Mouse (Mus musculus) left cerebral cortex, postnatal 14 days (tissue): ENCODE results near the gene Gna12. TPM values are rescaled to one million over a fixed set of nuclear protein-coding genes. Genes with fewer than 3 reads are reported as not detected.

Experiments used
- DNase-seq, 2 experiments: peaks; one replicate each; pipeline ENCODE4 v3.0.0; 2021 to 2022; ENCODE audit warnings: low spot score in 2 of 2, mixed read lengths in 1 of 2
- intact Hi-C: fragments of 180-260 bp; cut with DNase I; formaldehyde crosslinking; loops from one replicate; pipeline ENCODE4 v1.15.1; 2025
- long read RNA-seq, 2 experiments: library from polyadenylated mRNA; stranded (forward); transcript quantifications; one replicate each; pipeline ENCODE4 v2.0.0; 2021
- total RNA-seq, 2 experiments: library from RNA; stranded (reverse); gene quantifications; 2 replicates each; pipeline ENCODE4 v1.2.3; 2021

The Gna12 gene
- 10 to 100 TPM; 68.1 to 73.8 TPM for total RNA-seq
- long read RNA-seq, experiment 1, transcript Gna12-201 (4 exons, 3,416 nt) = major isoform, 130 of 161 reads
- long read RNA-seq, experiment 1, partial matches to known transcripts = 9 of 161 reads
- long read RNA-seq, experiment 1, other reads (novel, unspliced or antisense) = 22 of 161 reads
- long read RNA-seq, experiment 2, transcript Gna12-201 (4 exons, 3,416 nt) = major isoform, 99 of 124 reads
- long read RNA-seq, experiment 2, partial matches to known transcripts = 6 of 124 reads
- long read RNA-seq, experiment 2, other reads (novel, unspliced or antisense) = 19 of 124 reads

DNA sequence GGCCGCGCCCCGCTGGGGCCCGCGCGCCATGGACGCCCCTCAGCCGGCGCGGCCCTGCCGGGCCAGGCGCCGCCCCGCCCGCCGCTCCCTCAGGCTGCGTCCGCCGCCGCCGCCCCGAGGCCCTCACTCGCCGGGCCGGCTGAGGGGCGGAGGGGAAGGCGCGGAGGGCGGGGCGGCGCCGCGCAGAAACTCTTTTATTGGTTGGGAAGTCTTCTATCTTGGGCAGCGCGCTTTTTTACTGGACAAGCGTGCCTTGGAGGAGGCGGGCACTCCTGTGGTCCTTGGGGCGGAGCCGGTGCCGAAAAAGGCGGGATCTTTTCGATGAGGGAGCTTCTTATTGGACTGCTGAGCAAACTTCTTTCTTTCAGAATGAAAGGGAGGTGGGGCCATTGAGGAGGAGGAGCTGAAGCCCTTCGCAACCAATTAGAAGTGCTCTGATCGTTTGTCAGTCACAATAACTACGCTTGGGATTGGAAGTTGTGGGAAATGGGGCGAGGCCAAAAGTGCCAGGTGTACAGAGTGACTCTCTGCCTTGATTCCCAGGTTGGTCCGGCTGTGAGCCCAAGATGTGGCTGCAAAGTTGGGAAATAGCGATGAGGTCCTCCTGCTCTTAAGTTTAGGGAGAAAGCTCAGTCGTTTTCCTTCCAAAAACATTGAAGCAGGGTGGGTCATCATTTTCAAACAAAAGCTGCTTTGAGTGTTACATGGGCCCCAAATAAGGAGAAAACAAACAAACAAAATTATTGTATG is at the start of gene Gna12:
Gna12 (minus strand) TSS at position 118 of the 750 bp plus-strand sequence.
- DNase-seq = peak; percentile 97 to 99
- intact Hi-C loops = no loop called here

GRCm38 (mm10) chr5:140878644-140879043 is 48.4 kb upstream of the Gna12 start:
- DNase-seq = no peak
- intact Hi-C loops = no loop called here

DNA sequence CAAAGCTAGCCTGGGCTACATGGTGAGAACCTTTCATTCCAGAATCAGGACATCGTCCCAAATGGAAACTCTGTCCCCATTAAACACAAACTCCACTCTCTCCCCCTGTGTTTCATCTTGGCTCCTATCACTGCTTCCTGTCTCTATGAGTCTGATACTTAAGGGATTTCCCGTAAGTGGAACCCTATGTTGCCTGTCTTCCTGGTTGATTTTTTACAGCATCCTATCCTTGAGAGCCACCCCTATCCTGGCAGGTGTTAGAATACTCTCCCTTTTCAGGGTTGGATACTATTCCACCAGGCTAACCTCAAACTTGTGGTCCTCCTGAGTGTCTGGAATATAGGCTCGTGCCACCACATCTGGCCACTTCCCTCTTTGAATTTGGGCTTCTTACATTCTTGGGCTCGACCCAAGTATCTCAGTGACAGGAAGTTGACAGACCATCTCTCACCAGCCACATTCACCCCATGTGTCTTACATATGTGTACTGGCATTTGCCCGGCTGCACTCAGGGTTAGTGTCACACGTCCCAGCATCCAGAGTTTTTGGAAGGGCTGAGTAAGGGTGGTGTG is 43.6 kb upstream of the Gna12 start:
- no peak for DNase-seq
- intact Hi-C loops = loop anchor here (5.0 kb wide), 2 partner anchors 203 to 368 kb away; partner anchors contain the start of gene Sdk1

DNA sequence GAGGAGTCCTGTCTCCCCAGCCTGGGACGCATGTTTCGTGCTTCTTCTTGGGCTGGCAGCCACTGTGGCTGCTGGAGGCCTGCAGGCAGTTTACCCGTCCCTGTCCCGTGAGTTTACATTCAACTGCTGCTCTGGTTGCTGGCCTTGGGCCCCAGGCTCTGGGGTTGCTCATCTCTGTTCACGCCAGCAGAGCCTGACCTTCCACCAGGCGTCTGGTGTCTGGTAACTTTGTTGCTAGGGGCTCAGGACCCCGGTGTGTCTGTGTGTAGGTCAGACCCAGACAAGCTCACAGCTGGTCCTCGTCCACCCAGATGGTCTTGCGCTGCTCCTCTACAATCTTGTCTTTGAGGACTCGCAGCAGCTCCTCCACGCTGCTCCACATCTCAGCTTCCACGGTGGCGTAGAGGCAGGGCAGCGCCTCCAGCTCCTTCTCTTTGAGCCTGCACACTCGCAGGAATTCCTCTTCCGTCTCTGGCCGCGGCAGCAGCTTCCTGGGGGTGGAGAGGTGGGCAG is 42.9 kb upstream of the Gna12 start:
- intact Hi-C loops = loop anchor here (5.0 kb wide), 2 partner anchors 204 to 369 kb away; partner anchors contain the start of gene Sdk1
- peak in 1 of 2 experiments; percentile 34 for DNase-seq

- intact Hi-C loops = loop anchor here (5.0 kb wide), 2 partner anchors 205 to 370 kb away; partner anchors contain the start of gene Sdk1
- DNase-seq = no peak
Observed at GRCm38 (mm10) chr5:140872532-140873038, 42.4 kb upstream of the Gna12 start.

DNA sequence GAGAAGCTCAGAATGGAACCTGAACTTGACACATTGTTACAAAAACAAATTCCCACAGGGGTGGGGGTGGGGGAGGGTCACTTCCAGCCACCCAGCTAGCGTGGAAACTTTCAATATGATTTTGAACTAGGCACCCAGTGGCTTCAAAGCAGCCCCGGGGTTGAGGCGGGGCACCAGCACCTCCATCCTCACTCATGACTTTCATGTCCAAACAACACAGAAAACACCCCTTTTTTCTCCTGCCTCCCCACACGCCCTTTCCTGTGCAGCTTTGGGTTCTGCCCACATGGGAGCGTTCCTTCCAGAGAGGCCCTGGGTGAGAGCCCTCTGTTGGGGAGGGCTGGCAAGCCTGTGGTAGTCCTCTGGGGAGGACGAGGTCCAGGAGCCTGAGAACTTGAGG is 41.0 kb upstream of the Gna12 start:
- intact Hi-C loops = loop anchor here (5.0 kb wide), 2 partner anchors 206 to 371 kb away; partner anchors contain the start of gene Sdk1
- no peak for DNase-seq

- intact Hi-C loops = no loop called here
- peak; percentile 78 to 85 for DNase-seq
Observed at GRCm38 (mm10) chr5:140869034-140869433, 38.8 kb upstream of the Gna12 start.

- intact Hi-C loops = no loop called here
Observed at GRCm38 (mm10) chr5:140859730-140860129, 29.5 kb upstream of the Gna12 start.

GRCm38 (mm10) chr5:140858335-140858734 is 28.1 kb upstream of the Gna12 start:
- intact Hi-C loops = no loop called here
- DNase-seq = no peak

More at GRCm38 (mm10) chr5:140859730-140860129, 29.5 kb upstream of the Gna12 start:
- DNase-seq = peak in 1 of 2 experiments; percentile 37

DNA sequence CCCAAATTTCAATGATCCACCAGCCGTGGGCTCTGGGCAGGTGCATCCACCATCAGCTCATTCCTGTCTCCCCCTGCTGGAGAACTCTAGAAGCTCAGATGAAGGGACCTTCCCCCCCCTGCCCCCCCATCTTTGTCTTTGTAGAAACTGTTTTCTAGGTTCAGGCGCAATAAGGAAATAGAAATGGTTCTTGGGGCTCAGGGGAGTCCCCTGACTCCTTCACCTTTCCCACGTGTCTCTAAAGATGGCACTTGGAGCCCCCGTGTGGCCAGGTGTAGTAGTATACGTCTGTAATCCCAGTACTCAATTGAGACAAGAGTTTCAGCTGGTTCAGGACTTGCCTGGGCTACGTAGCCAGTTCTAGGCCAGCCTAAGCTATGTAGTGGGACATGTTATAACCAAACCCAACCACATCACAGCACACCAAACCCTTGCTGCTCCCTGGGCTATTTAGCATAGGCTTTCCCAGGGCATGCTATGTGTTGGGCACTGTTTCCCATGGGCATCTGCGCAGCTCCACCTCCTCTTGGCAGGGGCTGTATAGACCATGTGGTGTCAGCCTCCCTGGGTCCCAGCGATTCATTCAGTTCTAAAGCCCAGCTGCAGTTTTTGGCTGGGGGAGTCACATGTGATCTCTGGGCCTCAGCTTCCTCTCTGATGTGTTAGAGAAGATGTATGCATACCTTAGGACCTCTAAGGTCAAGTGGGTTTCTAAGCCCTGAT is 27.4 kb upstream of the Gna12 start:
- intact Hi-C loops = no loop called here
- DNase-seq = no peak

GRCm38 (mm10) chr5:140855909-140856530 is 25.8 kb upstream of the Gna12 start:
- DNase-seq = no peak
- intact Hi-C loops = no loop called here

DNA sequence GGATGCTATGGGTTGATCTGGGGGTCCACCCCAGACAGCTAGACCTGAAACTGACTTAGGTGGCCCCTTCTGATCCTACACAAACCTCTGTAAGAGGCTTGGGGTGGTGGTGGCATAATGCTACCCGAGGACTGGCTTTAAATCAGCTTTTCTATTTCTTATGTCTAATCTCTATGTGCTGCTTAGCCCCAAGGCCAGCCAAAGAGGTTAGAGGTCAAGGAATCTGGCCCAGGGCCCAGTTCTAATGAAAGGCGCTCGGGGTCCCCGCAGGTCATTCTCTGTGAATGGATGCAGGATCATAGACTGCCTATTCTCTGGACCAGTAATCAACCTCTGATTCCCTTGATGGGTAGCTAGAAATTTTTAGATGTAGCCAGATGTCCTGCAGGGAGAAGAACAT is 24.5 kb upstream of the Gna12 start:
- intact Hi-C loops = no loop called here

DNA sequence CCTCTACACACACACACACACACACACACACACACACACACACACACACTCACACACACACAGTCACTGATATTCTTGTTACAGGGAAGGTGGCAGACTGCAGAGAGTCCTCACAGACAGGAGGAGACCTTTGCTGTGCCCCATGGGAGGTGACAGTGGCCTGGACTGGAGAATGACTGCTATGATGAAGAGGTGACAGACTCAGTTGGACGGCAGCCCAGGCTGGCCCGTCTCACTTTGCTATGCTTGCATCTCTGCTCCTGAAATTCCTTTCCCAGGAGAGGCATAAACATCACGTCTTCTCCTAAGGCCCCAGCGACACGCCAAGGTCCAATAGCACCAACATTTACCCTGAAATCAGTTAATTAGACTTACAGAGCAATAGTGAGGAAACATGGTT is 23.5 kb upstream of the Gna12 start:
- DNase-seq = no peak
- intact Hi-C loops = no loop called here

More for the DNA sequence above, 24.5 kb upstream of the Gna12 start:
- no peak for DNase-seq

- DNase-seq = no peak
- intact Hi-C loops = no loop called here
Observed at GRCm38 (mm10) chr5:140852435-140852996, 22.3 kb upstream of the Gna12 start.

GRCm38 (mm10) chr5:140847300-140847729 is 17.1 kb upstream of the Gna12 start:
- peak; percentile 53 to 64 for DNase-seq
- intact Hi-C loops = loop anchor here (5.0 kb wide), 2 partner anchors 1470 to 1600 kb away; no protein-coding TSS in a partner anchor

- intact Hi-C loops = no loop called here
- no peak for DNase-seq
Observed at GRCm38 (mm10) chr5:140841942-140842341, 11.7 kb upstream of the Gna12 start.

- intact Hi-C loops = no loop called here
- no peak for DNase-seq
Observed at GRCm38 (mm10) chr5:140831064-140831431, 817 bp upstream of the Gna12 start.

GRCm38 (mm10) chr5:140829911-140830294 is 328 bp downstream of the Gna12 start:
- intact Hi-C loops = loop anchor here (5.0 kb wide), 1 partner anchor 58 kb away; no protein-coding TSS in a partner anchor
- DNase-seq = peak; percentile 38 to 40
